Mouse (Mus musculus) thymus, adult 2 months (tissue): ENCODE data around the gene Col23a1. TPM values are rescaled to one million over a fixed set of nuclear protein-coding genes. Genes with fewer than 3 reads are reported as not detected.
A peak's percentile ranks its signal among the peaks of the same experiment; 100 is the strongest.

Experiments used
- DNase-seq: peaks from one replicate; pipeline ENCODE4 v3.0.0; 2021
- H3K27ac ChIP-seq: fragments of 200-500 bp; 2 replicates; pipeline ENCODE4 v1.5.1; 2012; ENCODE audit warnings: low read length, control low read depth; ENCODE audit not compliant: control insufficient read depth, insufficient read depth
- H3K27me3 ChIP-seq: fragments of 200-500 bp; 2 replicates; pipeline ENCODE4 v1.6.1; 2012; ENCODE audit warnings: mild to moderate bottlenecking, low read length, moderate library complexity, mixed read lengths; ENCODE audit not compliant: control insufficient read depth, insufficient read depth
- H3K36me3 ChIP-seq: fragments of 200-500 bp; 2 replicates; pipeline ENCODE4 v1.6.1; 2012; ENCODE audit warnings: mild to moderate bottlenecking, low read length, moderate library complexity; ENCODE audit not compliant: control insufficient read depth, insufficient read depth
- H3K4me1 ChIP-seq: fragments of 200-500 bp; replicated peaks from 2 replicates; pipeline ENCODE4 v1.6.1; 2012; ENCODE audit warnings: low read length; ENCODE audit not compliant: control insufficient read depth, insufficient read depth
- H3K4me3 ChIP-seq: fragments of 200-500 bp; 2 replicates; pipeline ENCODE4 v1.5.1; 2012; ENCODE audit warnings: mild to moderate bottlenecking, low read length, control low read depth, moderate library complexity; ENCODE audit not compliant: control insufficient read depth, insufficient read depth
- CTCF ChIP-seq: fragments of 200-500 bp; IDR thresholded peaks from 2 replicates; pipeline ENCODE4 v1.5.1; 2012; ENCODE audit warnings: mild to moderate bottlenecking, control low read depth, low read length, moderate library complexity, borderline replicate concordance; ENCODE audit not compliant: control insufficient read depth, poor library complexity, insufficient read depth; ENCODE audit errors: extremely low read depth
- POLR2A ChIP-seq: fragments of 200-500 bp; IDR thresholded peaks from 2 replicates; pipeline ENCODE4 v1.6.1; 2012; ENCODE audit warnings: mild to moderate bottlenecking, low read length, control low read depth, moderate library complexity; ENCODE audit not compliant: control insufficient read depth, poor library complexity, insufficient read depth; ENCODE audit errors: extremely low read depth
- WGBS: fragments of 180-500 bp; shearing (Covaris S2); methylation state at CpG from one replicate; pipeline ENCODE4 v1.1.7; 2018; 5-methylcytosine and 5-hydroxymethylcytosine counted together
- polyA plus RNA-seq: library from polyadenylated mRNA; depleted of rRNA; stranded (reverse); fragments of >200 nt; gene quantifications from 2 replicates; pipeline ENCODE4 v1.2.3, GENCODE M21; 2012

The Col23a1 gene
- polyA plus RNA-seq, 1 experiment: 1.2 TPM

DNA sequence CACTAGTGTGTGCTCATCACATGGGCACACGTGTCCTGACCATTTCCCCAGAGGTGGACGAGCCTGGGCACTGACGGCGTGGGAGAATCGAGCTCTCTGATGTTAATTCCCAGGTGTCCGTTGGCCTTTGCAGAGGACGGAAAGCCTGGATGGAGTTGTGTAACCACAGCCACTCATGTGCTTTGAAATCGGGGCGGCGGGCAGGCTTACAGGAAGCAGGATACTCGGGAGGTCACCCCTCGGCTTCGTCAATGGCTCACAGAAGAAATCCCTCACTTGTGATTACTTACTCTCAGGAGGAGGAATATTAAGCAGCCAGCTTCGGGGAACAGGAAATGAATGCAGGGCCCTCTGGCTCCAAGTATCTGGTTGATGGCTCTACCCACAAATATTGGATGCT is 133.0 kb downstream of the Col23a1 start:
- no peaks in the 10 kb centered on the region for H3K36me3 ChIP-seq
- H3K4me1 ChIP-seq: no peaks in the 10 kb centered on the region
- H3K27me3 ChIP-seq: no peaks in the 10 kb centered on the region
- no peak overlapping the region for H3K4me3 ChIP-seq
- DNase-seq: no peak
- WGBS: 80% methylated on average over 14 of the region's 14 CpGs
- 0 out of 2 replicates have a peak, but pooled peaks have one; percentile 29 for TF ChIP-seq POLR2A
- no peak for TF ChIP-seq CTCF
- H3K27ac ChIP-seq: no peak overlapping the region

DNA sequence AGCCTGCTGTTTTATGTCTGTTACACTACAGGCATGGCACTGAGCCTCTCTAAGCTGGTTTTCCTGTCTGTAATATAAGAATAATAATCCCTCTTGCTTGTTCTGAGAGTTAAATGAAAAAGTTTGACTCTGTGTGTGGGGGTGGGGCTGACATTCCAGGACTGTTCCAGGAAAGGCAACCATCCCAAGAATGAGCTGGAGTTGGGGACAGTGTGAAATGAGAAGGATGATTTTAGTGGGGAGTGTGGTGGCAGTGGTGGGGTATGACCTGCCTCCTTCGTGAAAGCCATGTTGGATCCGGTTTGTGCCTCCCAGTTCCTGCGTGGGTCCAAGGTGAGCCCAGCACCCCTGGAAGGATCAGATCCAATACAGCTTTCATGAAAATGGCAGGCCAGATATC is 136.4 kb downstream of the Col23a1 start:
- DNase-seq: no peak
- H3K27me3 ChIP-seq: no peaks in the 10 kb centered on the region
- TF ChIP-seq POLR2A (no peak), CTCF (no peak)

DNA sequence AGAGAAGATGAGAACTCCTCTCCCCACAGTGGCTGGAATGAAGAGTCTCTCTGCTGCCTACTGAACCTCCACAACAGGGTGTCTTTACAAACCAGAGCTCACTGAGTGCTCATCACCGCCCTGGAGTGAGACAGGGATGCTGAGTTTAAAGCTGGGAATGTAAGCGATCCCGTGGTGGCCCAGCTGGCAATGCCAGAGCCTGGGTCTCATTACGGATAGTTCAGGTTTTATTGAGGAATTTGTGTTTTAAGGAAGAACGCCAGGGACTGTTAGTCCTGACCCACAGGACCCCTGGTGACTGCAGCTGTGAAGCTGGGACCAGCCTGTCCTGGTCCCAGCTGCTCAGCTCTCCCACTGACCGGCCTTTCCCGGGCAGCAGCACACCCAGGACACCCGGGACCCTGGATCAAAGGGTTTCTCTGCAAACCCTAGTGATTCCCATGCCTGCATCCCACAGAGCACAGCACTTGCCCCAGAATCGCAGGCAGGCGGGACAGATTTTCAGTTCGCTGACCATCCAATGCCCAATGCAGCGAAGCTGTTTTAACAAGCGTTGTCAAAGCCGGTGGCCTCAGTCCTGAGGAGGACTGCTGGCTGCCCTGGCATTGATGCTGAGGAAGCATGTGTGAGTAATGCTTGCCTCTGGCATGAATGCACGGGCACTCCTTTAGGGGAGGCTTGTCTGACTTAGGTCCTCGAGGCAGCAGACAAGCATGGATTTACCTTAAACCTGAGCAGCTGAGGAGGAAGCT is 139.9 kb downstream of the Col23a1 start:
- no peak overlapping the region for H3K4me3 ChIP-seq
- no peak for TF ChIP-seq CTCF
- TF ChIP-seq POLR2A: no peak
- H3K4me1 ChIP-seq: no peaks in the 10 kb centered on the region
- no peak for DNase-seq
- no peak overlapping the region for H3K27ac ChIP-seq
- H3K27me3 ChIP-seq: no peaks in the 10 kb centered on the region
- WGBS: 73% methylated on average over 16 of the region's 16 CpGs
- no peaks in the 10 kb centered on the region for H3K36me3 ChIP-seq

More for the DNA sequence above, 136.4 kb downstream of the Col23a1 start:
- no peak overlapping the region for H3K27ac ChIP-seq
- no peak overlapping the region for H3K4me3 ChIP-seq
- H3K36me3 ChIP-seq: no peaks in the 10 kb centered on the region
- no peaks in the 10 kb centered on the region for H3K4me1 ChIP-seq
- 91% methylated on average over 3 of the region's 3 CpGs for WGBS

DNA sequence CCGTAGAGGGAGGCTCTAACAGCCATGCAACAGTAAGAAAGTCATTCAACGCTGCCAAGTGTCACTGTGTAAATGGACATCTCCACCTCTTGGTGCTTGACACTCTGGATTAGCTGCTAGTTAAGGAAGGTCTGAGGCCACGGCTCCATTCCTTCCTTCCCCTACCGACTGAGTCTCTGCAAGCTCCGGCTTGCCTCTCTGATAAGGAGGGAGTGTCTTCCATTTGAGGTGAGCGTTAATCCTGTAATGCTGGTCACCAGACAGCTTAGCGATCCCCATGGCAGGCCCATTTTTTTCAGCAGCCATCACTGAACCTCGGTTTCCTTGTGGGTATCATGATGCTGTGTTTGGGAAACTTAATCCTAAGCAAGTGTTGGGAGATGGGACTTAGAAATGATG is 140.5 kb downstream of the Col23a1 start:
- Histone ChIP-seq H3K4me1 (no peaks in the 10 kb centered on the region), H3K27ac (no peak overlapping the region), H3K4me3 (no peak overlapping the region), H3K36me3 (no peaks in the 10 kb centered on the region), H3K27me3 (no peaks in the 10 kb centered on the region)
- no peak for TF ChIP-seq POLR2A
- no peak for TF ChIP-seq CTCF
- WGBS: 75% methylated on average over 8 of the region's 8 CpGs
- DNase-seq: no peak

DNA sequence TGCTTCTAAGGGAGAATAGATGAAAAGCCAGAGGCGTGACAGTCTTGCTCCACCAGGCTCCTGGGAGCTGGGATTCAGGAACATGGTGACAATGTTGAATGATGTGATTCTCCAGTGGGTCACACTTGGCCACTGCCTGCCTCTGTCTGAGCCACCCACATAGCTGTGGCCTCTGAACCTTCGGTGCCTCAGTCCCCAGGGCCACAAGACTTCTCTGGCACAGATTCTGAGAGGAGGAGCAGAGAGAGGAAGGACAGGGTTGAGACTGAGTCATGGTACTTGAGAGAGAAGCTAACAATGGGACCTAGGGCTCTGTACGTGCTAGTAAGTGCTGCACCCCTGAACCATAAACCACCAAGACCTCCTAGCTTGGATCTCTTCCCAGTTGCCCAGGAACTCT is 141.6 kb downstream of the Col23a1 start:
- Histone ChIP-seq H3K4me1 (no peaks in the 10 kb centered on the region), H3K27me3 (no peaks in the 10 kb centered on the region), H3K36me3 (no peaks in the 10 kb centered on the region), H3K4me3 (no peak overlapping the region), H3K27ac (no peak overlapping the region)
- TF ChIP-seq POLR2A (no peak), CTCF (no peak)
- 68% methylated on average over 3 of the region's 3 CpGs for whole genome bisulfite sequencing
- DNase-seq: no peak

DNA sequence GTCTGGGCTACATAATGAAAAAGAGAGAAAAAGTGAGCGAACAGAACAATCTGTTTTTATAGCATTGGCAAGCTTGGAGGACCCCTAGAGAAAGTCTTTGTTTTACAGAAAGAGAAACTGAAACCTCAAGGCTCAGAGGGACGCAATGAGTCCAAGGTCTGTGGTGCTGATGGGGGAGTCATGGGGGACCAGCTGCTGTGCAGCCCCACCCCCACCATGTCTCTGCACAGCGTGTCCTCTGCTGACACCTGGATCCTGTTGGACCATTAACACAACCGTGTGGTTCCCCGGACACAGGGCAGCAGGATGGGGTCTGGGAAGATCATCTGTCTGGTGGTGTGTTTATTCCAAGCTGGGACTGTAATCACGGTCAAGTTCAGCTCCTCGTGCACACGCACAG is 142.2 kb downstream of the Col23a1 start:
- no peaks in the 10 kb centered on the region for H3K4me1 ChIP-seq
- TF ChIP-seq CTCF (no peak), POLR2A (no peak)
- DNase-seq: no peak
- no peak overlapping the region for H3K4me3 ChIP-seq
- H3K36me3 ChIP-seq: no peaks in the 10 kb centered on the region
- 82% methylated on average over 8 of the region's 8 CpGs for WGBS
- H3K27me3 ChIP-seq: no peaks in the 10 kb centered on the region
- no peak overlapping the region for H3K27ac ChIP-seq
